Mouse (Mus musculus): ENCODE measurements around the gene Pde6h.

Gene Pde6h

DNA sequence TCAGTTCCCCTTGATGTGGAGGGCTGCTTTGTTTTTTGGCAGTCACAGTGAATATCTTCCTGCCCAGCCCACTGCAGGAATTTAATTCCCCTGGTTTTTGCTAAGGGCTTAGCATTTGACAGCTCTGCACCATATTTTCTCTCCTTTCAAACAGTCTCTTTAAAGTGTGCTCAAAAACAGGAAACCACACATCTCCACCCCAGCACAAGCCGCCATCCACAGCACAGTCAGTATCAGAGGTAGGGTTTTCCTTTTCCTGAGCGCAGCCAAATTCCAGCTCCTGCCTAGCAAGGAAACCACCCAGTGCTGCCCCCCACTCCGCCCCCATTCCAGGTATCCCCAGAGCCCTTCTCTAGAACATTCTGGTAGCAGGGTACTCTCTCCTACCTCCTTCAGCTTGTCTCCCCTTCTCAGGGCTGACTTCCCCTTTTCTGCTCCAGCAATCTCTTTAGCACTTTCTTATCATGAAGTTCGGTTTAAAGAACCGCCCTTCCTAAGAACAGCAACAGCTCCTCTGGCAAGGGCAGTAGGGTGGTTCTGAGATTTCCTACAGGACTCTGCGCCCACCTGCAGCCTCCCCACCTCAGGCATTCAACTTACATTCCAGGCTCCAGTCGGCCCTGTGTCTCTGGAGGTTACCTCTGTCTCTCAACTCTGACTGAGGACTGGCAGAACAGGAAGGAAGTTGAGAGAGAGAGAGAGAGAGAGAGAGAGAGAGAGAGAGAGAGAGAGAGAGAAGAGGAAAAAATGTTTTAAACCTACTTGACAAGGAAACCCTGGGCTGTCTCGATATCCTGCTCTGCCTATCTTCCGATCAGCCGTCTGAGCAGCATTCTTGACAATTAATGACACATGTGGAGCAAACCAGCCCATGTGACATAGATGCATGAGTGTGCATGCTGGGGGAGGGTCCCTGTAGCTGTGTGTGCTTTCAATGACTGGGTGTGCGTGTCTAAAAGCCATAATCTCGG is 17.7 kb downstream of the Pde6h start, which contains the start of gene Arhgdib:
Gene Arhgdib, minus strand, starts transcription at position 849 of the 971 bp plus-strand sequence.
- DNase-seq = peak; percentile 97

DNA sequence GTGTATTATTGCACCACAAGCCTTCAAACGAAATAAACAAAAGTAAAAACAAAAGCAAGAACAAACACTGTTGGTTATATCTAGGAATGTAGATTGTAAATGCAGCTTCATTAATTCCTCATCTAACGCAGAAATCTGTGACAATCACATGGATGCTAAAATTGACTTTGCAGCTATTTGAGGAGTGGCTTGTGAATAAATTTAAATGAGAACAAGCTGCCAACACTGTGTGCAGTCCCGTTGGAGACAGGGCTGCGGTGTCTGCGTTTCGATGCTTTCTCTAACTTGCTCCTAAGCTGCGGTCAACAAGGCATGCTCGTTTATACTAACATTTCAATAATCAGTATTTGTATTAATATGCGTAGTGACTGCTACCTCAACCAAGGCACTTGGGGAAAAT is 18.6 kb downstream of the Pde6h start:
- peak; percentile 43 for DNase-seq

DNA sequence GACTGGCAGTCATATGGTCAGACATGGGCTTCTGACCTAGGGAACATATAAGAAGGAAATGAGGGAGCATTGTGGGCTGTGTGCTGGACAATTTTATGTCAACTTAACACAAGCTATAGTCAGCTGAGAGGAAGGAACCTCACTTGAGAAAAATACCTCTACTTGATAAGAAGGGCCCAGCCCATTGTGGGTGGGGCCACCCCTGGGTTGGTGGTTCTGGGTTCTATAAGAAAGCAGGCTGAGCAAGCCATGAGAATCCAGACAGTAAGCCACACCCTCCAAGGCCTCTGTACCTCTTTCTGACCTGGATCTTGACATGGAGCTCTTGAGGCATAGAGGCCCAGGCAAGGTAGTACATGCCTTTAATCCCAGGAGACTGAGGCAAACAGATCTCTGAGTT is 19.8 kb downstream of the Pde6h start:
- DNase-seq = peak; percentile 82

DNA sequence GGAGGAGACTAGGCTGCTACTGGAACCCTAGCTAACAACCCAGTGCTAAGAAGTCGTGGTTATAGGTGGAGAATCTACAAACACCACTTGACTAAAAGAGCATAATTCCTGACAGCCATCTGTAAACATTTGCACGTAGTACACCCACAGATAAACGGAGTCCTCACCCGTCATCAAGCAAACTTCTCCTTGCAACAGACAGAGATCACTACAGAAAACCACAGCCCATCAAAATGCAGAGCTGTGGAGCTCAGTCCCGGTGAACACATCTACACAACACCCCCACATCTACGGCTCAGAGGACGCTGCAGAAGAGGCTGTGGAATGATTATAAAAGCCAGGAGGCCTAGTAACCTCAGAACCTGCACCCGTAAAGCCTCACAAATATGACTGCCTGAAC is 20.9 kb downstream of the Pde6h start:
- peak; percentile 64 for DNase-seq

DNA sequence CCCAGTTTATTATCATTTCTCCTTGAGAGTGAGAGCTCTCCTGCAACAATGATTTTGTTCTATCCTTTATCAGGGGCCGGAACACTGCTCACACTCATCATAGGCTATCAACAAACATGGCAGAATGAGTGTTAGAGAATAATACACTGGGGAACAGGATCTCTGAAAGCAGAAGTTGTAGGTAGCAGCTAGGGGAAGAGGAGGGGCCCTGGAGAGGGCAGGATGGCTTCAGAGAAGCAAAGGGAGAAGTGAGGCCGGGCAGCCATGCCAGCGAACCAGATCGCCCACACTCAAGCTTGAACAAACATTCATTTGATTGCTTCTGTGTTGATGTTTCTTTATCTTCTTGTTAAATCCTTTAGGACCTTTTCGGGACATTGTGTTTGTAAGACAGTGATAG is 22.6 kb downstream of the Pde6h start:
- DNase-seq = peak; percentile 91

DNA sequence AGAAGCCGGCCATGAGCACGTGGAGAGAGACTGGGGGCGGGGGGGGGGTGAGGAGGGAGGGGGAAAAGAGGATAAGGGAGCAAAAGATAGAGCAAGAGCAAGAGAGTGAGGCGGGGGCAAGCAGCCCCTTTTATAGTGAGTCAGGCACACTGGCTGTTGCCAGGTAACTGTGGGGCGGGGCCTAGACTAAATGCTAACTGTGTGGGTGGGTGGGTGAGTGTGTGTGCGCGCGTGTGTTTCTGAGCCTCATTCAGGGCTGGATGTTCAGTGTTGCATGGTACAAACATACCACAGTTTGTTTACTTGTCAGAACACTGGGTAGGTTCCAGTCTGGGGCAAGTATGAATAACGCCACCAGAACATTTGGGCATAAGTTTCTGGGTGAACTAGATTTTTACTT is 23.3 kb downstream of the Pde6h start:
- peak; percentile 74 for DNase-seq

DNA sequence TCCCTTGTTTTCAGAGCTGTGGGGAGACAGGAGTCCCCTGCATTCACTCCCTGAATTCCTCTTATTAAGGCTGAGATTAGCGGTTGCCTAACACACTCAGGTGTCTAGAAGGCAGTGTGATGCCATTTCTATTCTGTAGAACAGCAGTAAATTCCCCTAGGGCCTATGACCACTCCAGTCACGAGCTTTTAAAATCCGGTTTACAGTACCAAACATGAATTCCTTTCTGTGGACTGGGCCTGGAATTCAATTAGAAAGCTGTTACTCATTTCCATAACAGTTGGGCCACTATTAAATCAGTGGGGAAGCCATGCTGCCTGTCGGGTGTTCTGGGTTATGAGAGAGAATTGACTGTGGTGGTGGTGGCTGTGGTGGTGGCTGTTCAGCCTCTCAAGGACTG is 24.1 kb downstream of the Pde6h start:
- DNase-seq = peak; percentile 46

DNA sequence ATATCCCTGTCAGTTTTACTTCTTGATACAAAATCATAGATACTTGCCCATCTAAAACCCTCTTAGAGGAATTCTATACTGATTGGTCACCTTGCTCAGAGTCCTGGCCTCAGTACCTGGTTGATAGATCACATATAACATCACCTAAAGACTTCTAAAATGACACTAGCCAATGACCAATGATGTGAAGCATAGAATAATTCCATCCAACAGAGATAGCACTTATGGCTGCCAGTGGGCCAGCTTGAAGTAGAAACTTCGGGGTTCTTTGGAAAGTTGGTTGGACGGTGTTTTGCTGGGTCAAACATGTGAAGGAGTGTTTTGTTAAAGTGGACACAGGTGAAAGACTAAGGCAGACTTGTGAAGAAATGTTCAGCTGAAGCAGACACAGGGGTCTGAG is 26.5 kb downstream of the Pde6h start:
- peak; percentile 63 for DNase-seq

DNA sequence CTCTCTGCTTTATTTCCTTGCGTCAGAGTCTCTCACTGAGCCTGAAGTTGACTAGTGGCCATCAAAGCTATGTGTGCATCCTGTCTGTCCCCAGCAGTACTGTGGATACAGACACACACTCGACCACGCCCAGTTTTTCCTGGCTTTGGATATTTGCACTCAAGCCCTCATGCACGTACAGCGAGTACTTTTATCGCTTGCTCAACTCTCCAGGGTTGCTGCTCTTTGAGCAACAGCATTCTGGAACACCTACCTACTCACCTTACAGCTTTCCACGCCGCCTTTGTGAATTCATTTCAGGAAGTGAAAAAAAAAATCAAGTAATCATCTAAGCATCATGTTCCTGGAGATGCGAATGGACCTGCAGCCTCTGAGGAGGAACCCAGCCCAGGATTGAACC is 29.3 kb downstream of the Pde6h start:
- peak; percentile 42 for DNase-seq

DNA sequence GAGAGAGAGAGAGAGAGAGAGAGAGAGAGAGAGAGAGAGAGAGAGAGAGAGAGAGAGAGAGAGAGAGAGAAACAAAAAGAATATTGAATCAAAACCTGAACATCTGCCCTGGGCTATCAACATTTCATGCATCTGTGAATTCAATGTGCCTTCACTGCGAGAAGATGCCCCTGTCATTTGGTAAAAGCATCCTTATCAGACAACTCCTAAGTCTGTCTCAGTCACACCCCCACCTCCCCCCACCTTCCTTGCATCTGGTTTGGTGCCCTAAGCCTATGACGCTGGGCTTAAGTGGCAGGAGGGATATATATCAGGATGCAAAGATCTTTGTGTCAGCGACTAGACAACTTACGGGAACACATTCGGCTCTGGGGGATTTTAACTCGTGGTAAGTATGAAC is 30.6 kb downstream of the Pde6h start:
- peak; percentile 74 for DNase-seq

DNA sequence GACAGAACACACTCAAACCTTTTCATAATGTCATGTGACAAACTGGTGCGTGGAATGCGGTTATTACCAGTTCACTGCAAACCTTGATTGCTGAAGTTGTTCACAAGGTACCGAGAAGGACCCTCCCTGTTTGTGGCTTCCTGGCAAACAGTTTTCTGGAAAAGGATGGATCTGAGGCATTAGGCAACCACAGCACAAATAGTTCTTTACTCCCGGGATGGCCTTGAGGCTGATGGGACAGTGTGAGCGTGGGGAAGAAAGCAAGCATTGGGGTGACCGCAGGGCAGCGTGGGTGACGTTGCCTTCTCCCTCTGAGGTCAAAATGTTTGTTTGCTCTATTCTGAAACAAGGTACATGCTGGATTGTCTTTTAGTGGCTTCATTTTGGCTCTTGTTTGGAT is 31.1 kb downstream of the Pde6h start:
- peak; percentile 79 for DNase-seq

DNA sequence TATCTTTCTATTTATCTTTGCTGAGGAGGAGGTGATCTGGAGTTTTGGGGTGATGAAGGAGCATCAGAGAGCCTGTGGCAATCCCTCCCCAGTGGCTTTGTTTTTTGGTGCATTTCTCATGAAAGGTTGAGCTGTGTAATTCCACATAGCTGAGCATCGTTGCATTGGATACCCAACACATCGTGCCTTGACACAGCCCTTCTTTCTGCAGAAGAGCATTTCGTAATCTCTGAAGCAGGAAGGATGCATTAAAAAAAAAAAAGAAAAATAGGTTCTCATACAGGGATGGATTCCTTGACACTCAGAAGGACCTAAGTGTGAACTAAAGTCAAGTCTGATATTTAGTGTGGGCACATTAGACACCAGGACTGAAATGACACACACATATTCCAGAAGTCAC is 31.6 kb downstream of the Pde6h start:
- DNase-seq = peak; percentile 12

DNA sequence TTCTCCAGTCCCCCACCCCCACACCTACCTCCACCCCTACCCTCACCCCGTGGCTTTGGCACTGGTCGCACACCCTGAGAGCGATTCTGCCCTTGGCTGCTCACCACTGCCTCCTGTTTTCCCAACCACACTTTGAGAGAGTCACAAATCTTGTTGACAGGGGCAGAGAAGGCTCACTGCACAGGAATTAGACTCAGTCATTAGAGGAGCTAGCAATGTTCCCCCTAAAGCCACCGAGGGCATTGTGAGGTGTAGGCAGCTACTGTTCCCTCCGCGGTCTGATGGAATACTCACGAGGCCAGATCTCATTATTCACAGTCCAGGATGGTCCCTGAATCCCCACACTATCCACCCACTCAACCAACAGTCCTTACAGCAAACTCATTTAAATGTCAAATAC is 33.4 kb downstream of the Pde6h start:
- DNase-seq = peak; percentile 24

DNA sequence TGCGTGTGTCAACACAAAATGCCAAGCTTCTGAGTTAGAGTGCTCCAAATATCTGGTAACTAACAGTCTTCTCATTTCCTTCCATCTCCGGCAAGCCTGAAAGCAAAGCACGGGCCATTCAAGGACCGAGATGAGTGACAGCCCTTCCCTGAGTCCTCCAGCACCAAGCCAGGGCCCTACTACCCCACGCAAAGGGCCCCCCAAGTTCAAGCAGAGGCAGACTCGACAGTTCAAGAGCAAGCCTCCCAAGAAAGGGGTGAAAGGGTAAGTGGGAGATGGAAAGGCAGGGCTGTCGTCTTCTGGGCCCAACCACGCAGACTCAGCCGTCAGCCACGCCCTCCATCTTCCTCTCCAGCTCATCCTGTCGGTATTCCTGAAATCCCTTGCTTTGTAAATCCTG is 35.5 kb downstream of the Pde6h start:
- DNase-seq = peak; percentile 62

DNA sequence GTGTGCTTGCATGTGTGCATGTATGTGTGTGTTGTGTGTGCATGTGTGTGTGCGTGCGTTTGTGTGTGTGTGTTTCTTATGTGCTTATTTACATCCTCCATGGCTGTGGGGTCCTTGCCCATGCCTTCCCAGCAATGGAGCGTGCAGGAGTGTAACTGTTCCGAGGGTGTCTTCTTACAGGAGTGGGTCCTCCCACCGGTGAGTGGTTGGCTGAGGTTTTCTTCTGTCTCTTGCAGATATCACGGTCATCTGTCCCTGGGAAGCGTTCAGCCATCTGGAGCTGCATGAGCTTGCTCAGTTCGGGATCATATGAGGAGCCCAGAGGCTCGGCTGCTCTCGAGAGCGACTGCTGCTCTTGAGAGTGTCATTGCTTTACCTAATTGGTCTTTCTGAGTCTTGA is 39.3 kb downstream of the Pde6h start:
- DNase-seq = peak; percentile 74

DNA sequence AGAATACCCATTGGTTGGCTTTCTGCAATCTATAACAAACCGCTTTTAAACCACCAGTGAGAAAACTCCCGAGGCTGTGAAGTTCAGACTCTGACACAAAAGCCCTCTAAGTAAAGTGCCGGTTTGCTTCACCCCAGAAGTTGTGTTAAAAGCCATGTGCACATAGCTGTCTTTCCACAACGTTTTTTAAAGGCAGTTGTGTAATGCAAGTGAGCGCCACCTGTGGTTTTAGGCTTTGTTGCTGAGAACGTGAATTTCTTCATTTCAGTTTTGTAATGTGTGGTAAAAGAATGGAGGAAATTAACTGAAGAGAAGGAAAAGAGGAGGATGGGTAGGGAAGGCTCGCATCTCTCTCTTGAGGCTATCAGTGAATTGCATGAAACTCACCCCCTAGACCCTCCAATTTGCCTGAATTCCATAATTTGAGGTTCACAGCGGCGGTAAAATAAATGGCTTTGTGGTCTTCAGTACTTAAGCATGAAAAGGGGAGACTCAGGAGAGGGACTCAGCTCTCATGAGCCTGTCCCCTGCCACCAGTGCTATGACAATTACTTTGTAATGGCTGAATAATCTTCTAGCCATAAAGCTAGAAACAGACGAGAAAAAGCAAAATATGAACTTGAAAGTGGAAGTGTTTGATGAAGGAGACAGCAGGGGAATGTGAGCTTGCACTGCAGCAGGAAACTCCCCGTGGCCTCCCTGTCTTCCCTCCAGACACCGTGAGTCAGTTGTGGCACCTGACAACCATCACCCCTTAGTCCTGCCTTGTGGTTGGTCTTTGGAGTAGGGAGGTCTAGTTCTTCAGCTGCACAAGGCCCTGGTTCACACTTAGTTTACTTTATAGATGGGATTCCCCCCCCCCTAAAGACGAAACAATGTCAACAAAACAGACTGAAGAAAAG is 41.2 kb downstream of the Pde6h start:
- peak; percentile 57 for DNase-seq

DNA sequence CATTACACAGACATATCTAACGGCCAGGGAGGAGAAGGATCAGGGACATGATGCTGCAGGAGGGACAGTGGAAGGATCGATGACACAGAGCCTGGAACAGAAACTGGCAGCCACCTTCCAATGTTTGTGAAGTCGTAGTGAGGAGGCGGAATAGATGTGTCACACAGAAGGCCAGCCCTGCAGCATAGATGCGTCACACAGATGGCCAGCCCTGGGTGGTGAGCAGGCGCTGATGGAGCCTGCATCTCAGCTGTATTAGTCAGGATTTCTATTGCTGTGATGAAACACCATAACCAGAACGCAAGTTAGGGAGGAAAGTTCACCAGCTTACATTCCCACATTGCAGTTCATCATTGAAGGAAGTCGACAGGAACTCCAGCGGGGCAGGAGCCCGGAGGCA is 42.3 kb downstream of the Pde6h start:
- peak; percentile 85 for DNase-seq

DNA sequence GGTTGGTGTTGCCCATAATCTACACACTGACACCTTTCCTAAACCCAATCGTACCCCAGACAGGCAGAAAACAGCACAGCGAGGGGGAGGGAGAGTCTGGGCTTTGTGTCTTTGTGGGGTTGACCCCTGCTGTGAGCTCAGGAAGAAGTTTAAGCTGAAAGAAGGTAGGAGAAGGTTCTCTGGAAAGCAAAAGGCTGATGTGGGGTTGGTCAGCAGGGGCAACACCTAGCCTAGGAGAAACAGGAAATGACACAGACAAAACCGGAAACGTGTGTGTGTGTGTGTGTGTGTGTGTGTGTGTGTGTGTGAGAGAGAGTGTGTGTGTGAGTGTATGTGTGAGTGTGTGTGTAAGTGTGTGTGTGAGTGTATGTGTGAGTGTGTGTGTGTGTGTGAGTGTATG is 43.8 kb downstream of the Pde6h start:
- no peak for DNase-seq

DNA sequence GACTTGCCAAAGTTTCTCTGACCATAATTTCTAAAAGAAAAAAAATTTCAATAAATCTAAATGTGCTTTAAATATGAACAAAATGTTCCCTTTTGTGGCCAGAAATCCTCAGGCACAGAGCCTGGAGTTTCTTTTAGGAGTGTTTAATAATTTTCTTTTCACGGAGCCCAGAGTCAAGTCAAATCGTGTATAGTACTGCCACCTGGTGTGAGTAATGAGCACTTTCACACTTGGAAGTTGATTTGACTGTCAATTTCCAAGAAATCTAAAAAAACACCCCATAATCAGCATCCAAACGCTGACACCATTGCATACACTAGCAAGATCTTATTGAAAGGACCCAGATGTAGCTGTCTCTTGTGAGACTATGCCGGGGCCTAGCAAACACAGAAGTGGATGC is 45.2 kb downstream of the Pde6h start:
- peak; percentile 71 for DNase-seq

DNA sequence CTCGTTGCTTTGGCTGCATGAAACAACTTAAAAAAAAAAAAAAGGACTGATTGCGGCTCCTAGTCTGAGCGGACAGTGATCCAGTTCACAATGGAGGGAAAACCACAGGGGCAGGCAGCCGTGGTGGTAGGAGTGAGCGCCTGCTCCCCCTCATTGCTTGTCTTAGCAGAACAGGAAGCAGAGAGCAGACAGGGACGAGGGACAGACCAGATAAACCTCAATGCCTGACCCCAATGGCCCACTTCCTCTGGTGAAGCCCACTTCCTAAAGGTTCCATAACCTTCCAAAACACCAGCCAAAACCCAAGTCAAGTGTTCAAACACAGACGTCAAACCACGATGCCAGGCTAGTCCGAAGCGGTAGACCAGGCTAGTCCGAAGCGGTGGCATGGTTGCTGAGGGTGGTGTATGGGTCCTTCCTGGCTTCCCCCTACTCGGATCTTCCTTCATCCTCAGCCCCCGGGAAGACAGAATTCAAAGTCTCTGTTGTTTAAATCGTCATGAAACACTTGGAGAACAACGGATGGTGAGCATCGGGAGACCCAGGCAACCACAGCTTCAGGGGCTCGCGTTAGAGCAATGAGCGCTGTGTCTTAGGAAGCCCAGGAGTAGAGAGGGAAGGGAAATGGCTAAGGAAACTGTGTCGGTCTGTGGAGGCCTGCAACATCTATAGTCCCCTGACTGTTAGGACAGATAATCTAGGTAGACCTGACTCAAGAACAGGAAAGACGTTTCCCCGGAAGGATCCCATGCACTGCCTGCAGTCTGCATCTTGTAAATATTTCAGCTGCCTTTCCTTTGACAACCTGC is 55.8 kb downstream of the Pde6h start:
- DNase-seq = peak; percentile 92

DNA sequence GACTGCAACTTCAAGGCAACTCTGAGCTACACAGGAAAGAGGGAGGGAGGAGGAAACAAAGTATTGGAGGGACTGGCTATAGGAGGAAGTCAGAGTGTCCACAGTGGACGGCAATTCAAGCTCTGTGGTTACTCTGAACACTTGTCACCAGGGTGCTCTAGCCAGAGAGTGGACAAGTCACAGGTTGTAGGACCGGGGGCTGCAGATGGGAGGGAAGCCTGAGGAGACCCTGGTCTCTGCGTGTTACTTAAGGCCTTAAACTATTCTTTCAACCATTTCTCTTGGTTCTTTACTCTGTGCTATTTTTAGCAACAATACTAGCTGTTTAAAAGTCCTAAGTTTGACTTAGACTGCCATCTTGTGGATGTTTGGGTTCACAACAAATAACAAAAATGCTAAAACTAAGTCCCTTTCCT is 56.7 kb downstream of the Pde6h start:
- peak; percentile 92 for DNase-seq

DNA sequence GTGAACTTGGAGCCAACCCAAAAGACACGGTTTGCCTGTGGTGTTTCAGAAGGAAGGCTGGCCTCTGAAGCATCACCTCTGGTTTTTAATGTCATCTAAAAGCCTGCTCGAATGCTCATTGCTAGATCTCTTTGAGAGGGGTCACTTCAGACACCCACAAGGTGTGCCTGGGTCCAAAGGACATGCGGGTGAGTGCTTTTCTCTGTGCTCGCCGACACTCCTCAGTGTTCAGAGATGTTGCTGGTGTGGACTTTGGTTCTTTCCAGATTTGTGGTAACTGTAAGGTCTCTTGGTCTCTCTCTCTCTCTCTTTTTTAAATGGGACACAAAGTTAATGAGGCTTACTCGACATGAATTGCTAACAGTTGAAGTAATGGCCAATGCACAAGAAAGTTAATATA is 58.9 kb downstream of the Pde6h start:
- DNase-seq = peak; percentile 80

DNA sequence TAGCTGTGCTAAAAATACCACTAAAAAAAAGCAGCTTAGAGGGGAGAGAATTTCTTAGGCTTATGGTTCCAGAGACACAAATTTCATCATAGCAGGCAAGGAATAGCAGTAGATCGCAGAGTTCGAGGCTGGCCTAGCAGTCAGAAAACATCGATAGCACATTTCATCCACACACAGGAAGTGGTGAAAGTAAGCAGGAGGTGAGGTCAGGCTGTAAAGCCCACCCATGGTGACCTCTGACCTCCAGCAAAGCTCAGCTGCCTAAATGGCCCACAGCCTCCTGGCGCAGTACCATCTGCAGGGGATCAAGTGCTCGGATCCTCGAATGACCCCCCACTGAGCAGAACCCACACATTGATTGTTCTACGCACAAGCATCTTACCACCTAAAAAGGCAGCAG is 59.6 kb downstream of the Pde6h start:
- DNase-seq = peak; percentile 82
